Mouse (Mus musculus) hindbrain, embryonic 12.5 days (tissue): Measurements from ENCODE around the gene Polq. TPM values are rescaled to one million over a fixed set of nuclear protein-coding genes. Genes with fewer than 3 reads are reported as not detected.
A peak's percentile ranks its signal among the peaks of the same experiment; 100 is the strongest.

Experiments used
- ATAC-seq: fragments of 200-750 bp; cut with Nextera tagmentation; 2 replicates; pipeline ENCODE4 v1.8.0; 2017; ENCODE audit warnings: moderate TSS enrichment; ENCODE audit not compliant: low FRiP score
- H3K27ac ChIP-seq: fragments of 300-500 bp; sonication (generic); 2 replicates; pipeline ENCODE4 v1.5.1; 2016; ENCODE audit warnings: mild to moderate bottlenecking
- H3K27me3 ChIP-seq: fragments of 300-500 bp; sonication (generic); 2 replicates; pipeline ENCODE4 v1.6.1; 2016; ENCODE audit warnings: mild to moderate bottlenecking
- H3K36me3 ChIP-seq: fragments of 300-500 bp; sonication (generic); 2 replicates; pipeline ENCODE4 v1.6.1; 2016; ENCODE audit warnings: mild to moderate bottlenecking
- H3K4me1 ChIP-seq: fragments of 300-500 bp; sonication (generic); 2 replicates; pipeline ENCODE4 v1.6.1; 2016
- H3K4me2 ChIP-seq: fragments of 300-500 bp; sonication (generic); replicated peaks from 2 replicates; pipeline ENCODE4 v1.6.1; 2016; ENCODE audit warnings: mild to moderate bottlenecking
- H3K4me3 ChIP-seq: fragments of 300-500 bp; sonication (generic); 2 replicates; pipeline ENCODE4 v1.5.1; 2016; ENCODE audit warnings: mild to moderate bottlenecking
- H3K9ac ChIP-seq: fragments of 300-500 bp; sonication (generic); 2 replicates; pipeline ENCODE4 v1.6.1; 2016; ENCODE audit warnings: mild to moderate bottlenecking, moderate library complexity
- H3K9me3 ChIP-seq: fragments of 300-500 bp; sonication (generic); replicated peaks from 2 replicates; pipeline ENCODE4 v1.6.1; 2016; ENCODE audit warnings: mild to moderate bottlenecking
- WGBS: fragments of 180-500 bp; shearing (Covaris S2); methylation state at CpG from one replicate; pipeline ENCODE4 v1.1.7; 2016; 5-methylcytosine and 5-hydroxymethylcytosine counted together
- polyA plus RNA-seq: library from polyadenylated mRNA; unstranded; fragments of >200 nt; fragmentation: Nextera tagmentation; extraction: Ambion mirVana; gene quantifications from 2 replicates; pipeline ENCODE4 v1.2.1, GENCODE M21; 2016

Gene Polq
- polyA plus RNA-seq, 1 experiment from 2014 or later: 8.6 TPM

- no peak overlapping the region for H3K4me3 ChIP-seq
- no peaks in the 10 kb centered on the region for H3K9me3 ChIP-seq
- ATAC-seq: peak; percentile 41
- no peak overlapping the region for H3K4me2 ChIP-seq
- H3K27me3 ChIP-seq: no peaks in the 10 kb centered on the region
- 62% methylated on average over 4 of the region's 4 CpGs for WGBS
- H3K4me1 ChIP-seq: peaks cover 9% of the 10 kb centered on the region
- no peaks in the 10 kb centered on the region for H3K36me3 ChIP-seq
- no peak overlapping the region for H3K27ac ChIP-seq
- H3K9ac ChIP-seq: no peak overlapping the region
Measured at GRCm38 (mm10) chr16:37010370-37010769, 1.2 kb upstream of the Polq start.

GRCm38 (mm10) chr16:37011922-37012289 is 320 bp downstream of the Polq start:
- under 1% methylated on average over 26 of the region's 26 CpGs for WGBS
- no peak overlapping the region for H3K27ac ChIP-seq

DNA sequence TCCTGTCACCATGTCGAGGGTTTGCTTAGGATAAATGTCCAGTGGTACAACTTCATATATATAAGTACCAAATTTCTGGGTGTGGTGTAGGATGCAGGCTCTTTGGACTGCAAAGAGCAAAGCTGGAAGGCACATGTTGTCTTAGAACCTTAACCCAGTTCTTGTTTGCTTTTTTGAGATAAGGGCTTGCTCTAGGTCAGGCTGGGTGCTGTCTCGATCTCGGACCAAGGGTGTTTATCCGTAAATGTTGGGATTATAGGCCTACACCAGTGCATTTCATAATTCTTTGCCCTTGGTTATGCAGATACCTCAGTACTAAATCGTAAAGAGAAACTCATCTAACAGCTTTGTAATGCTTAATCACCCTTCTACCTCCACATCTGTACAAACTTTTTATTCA is 750 bp downstream of the Polq start:
- Histone ChIP-seq H3K4me3 (peak overlapping the region; percentile 77), H3K9ac (peak overlapping the region; percentile 72), H3K36me3 (no peaks in the 10 kb centered on the region), H3K9me3 (no peaks in the 10 kb centered on the region), H3K4me1 (peaks cover 9% of the 10 kb centered on the region), H3K27ac (no peak overlapping the region), H3K27me3 (no peaks in the 10 kb centered on the region), H3K4me2 (peak overlapping the region; percentile 96)
- ATAC-seq: no peak
- WGBS: 63% methylated on average over 5 of the region's 5 CpGs

More at GRCm38 (mm10) chr16:37011922-37012289, 320 bp downstream of the Polq start:
- Histone ChIP-seq H3K9ac (peak overlapping the region; percentile 72), H3K4me2 (peak overlapping the region; percentile 96), H3K4me3 (peak overlapping the region; percentile 77), H3K27me3 (no peaks in the 10 kb centered on the region), H3K4me1 (peaks cover 9% of the 10 kb centered on the region), H3K36me3 (no peaks in the 10 kb centered on the region), H3K9me3 (no peaks in the 10 kb centered on the region)
- peak; percentile 78 for ATAC-seq

DNA sequence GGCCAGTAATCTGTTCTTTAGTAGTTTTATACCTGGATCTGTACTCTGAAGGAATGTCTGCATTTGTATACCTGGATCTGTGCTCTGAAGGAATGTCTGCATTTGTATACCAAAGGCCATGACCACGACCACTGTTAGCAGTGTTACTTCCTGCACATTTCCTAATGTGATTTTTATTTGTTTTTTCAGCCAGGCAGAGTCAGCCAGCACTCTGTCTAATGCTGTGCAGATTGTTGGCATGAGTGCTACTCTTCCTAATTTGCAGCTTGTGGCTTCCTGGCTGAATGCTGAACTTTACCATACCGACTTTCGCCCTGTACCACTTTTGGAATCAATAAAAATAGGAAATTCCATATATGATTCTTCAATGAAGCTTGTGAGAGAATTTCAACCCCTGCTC is 16.0 kb downstream of the Polq start:
- Histone ChIP-seq H3K27me3 (no peaks in the 10 kb centered on the region), H3K9ac (no peak overlapping the region), H3K27ac (no peak overlapping the region), H3K4me1 (no peaks in the 10 kb centered on the region), H3K4me2 (no peak overlapping the region), H3K9me3 (no peaks in the 10 kb centered on the region), H3K36me3 (peaks cover 11% of the 10 kb centered on the region; the same call in 1 of the 2 replicates), H3K4me3 (no peak overlapping the region)
- whole genome bisulfite sequencing: 90% methylated on average over 3 of the region's 3 CpGs
- ATAC-seq: no peak

DNA sequence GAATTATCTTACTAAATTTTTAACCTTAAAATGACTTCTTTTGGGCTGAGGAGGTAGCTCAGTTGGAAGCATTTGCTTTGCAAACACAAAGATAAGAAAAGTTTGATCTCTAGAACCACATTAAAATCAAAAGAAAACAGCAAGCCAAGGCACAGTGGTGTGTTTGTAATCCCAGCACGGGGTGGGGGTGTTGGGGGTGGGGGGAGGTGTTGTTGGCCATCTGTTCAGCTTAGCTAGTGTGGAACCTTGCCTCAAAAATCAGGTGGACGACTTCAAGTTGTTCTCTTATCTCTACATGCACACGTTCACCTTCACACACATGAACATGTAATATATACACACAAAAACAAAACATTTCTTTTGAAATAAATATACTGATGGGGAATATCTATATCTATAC is 20.4 kb downstream of the Polq start:
- H3K4me2 ChIP-seq: no peak overlapping the region
- no peak overlapping the region for H3K9ac ChIP-seq
- H3K27me3 ChIP-seq: no peaks in the 10 kb centered on the region
- no peak overlapping the region for H3K27ac ChIP-seq
- peaks cover 17% of the 10 kb centered on the region; the same call in 1 of the 2 replicates for H3K36me3 ChIP-seq
- no peaks in the 10 kb centered on the region for H3K9me3 ChIP-seq
- 86% methylated on average over 3 of the region's 3 CpGs for WGBS
- ATAC-seq: no peak
- H3K4me3 ChIP-seq: no peak overlapping the region
- H3K4me1 ChIP-seq: no peaks in the 10 kb centered on the region

GRCm38 (mm10) chr16:37034751-37035150 is 23.2 kb downstream of the Polq start:
- H3K9ac ChIP-seq: no peak overlapping the region
- no peak overlapping the region for H3K4me2 ChIP-seq
- no peak for ATAC-seq
- no peak overlapping the region for H3K4me3 ChIP-seq
- WGBS: 94% methylated on average over 8 of the region's 8 CpGs
- no peaks in the 10 kb centered on the region for H3K4me1 ChIP-seq
- no peak overlapping the region for H3K27ac ChIP-seq
- no peaks in the 10 kb centered on the region for H3K9me3 ChIP-seq
- H3K36me3 ChIP-seq: peaks cover 20% of the 10 kb centered on the region; the same call in 1 of the 2 replicates
- H3K27me3 ChIP-seq: no peaks in the 10 kb centered on the region

DNA sequence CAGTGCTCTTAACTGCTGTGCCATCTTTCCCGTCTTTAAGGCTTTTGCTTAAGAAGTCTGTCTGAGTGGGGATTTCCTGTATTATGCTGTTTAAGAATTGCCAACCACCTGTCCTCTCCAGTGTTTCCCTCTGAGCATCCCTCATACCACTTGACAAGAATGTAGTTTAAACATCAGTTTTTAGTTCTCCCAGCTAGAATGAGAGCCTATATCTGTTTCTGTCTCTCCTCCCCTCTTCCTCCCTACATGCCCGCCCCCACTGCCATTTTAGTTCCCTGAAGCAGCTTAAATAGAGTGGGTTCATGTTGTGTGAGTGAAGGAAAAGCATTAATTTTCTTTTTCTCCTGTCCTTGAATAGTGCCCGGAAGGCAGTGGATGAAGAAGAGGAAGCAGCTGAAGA is 48.0 kb downstream of the Polq start:
- no peak overlapping the region for H3K4me3 ChIP-seq
- H3K9me3 ChIP-seq: no peaks in the 10 kb centered on the region
- no peaks in the 10 kb centered on the region for H3K4me1 ChIP-seq
- peaks cover 34% of the 10 kb centered on the region for H3K36me3 ChIP-seq
- no peak overlapping the region for H3K27ac ChIP-seq
- ATAC-seq: no peak
- no peaks in the 10 kb centered on the region for H3K27me3 ChIP-seq
- 91% methylated on average over 3 of the region's 3 CpGs for whole genome bisulfite sequencing
- no peak overlapping the region for H3K4me2 ChIP-seq
- H3K9ac ChIP-seq: no peak overlapping the region

DNA sequence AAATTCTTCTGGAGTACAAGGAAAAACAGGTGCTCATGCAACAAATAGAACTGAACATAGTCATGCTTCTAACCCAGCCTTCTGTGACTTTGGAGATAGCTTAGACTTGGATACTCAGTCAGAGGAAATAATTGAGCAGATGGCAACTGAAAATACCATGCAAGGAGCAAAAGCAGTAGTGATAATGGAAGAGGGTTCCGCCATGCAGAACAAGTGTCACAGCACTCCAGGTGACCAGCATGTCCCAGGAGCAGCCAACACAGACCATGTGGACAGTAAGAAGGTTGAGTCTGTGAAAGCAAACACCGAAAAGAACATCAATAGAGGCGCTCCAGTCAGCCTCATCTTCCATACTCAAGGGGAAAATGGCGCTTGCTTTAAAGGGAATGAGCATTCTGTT is 49.7 kb downstream of the Polq start:
- H3K36me3 ChIP-seq: peaks cover 39% of the 10 kb centered on the region
- WGBS: 95% methylated on average over 4 of the region's 4 CpGs

GRCm38 (mm10) chr16:37072354-37072753 is 60.8 kb downstream of the Polq start:
- H3K9ac ChIP-seq: no peak overlapping the region
- H3K27me3 ChIP-seq: no peaks in the 10 kb centered on the region
- H3K4me3 ChIP-seq: no peak overlapping the region
- ATAC-seq: no peak
- no peak overlapping the region for H3K4me2 ChIP-seq
- no peak overlapping the region for H3K27ac ChIP-seq
- H3K36me3 ChIP-seq: peaks cover 11% of the 10 kb centered on the region
- 96% methylated on average over 5 of the region's 5 CpGs for WGBS
- H3K9me3 ChIP-seq: no peaks in the 10 kb centered on the region
- H3K4me1 ChIP-seq: no peaks in the 10 kb centered on the region

More for the DNA sequence above, 49.7 kb downstream of the Polq start:
- Histone ChIP-seq H3K9me3 (no peaks in the 10 kb centered on the region), H3K4me1 (no peaks in the 10 kb centered on the region), H3K4me2 (no peak overlapping the region), H3K4me3 (no peak overlapping the region), H3K27me3 (no peaks in the 10 kb centered on the region), H3K9ac (no peak overlapping the region), H3K27ac (no peak overlapping the region)
- ATAC-seq: no peak

DNA sequence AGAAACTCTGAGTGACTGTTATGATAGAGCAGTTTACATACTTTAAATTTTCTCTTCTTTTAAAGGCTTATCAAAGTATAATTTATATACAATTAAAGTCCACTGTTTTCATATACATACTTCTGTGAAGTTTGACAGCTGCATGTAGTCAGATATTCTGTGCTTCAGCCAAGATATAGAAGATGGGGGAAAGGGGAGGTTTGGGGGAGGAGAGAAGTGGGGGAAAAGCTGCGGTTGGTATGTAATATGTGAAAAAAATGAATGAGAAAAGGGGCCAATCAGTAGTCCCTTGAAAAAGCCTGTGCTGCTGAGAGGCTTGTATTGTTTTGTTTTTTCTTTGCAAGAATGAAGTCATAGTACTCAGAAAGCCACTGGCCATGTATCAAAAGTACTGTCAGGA is 78.1 kb downstream of the Polq start:
- Histone ChIP-seq H3K27ac (no peak overlapping the region), H3K9ac (no peak overlapping the region), H3K36me3 (peaks cover 28% of the 10 kb centered on the region), H3K9me3 (no peaks in the 10 kb centered on the region), H3K27me3 (no peaks in the 10 kb centered on the region), H3K4me3 (no peak overlapping the region), H3K4me2 (no peak overlapping the region), H3K4me1 (no peaks in the 10 kb centered on the region)
- no peak for ATAC-seq
- 84% methylated on average over 1 of the region's 1 CpGs for WGBS

GRCm38 (mm10) chr16:37094169-37094833 is 82.7 kb downstream of the Polq start:
- no peak overlapping the region for H3K9ac ChIP-seq
- 81% methylated on average over 4 of the region's 4 CpGs for WGBS
- H3K27ac ChIP-seq: no peak overlapping the region
- H3K27me3 ChIP-seq: no peaks in the 10 kb centered on the region
- peaks cover 1% of the 10 kb centered on the region; the same call in 1 of the 2 replicates for H3K9me3 ChIP-seq
- peaks cover 15% of the 10 kb centered on the region; the same call in 1 of the 2 replicates for H3K36me3 ChIP-seq
- no peak overlapping the region for H3K4me3 ChIP-seq
- ATAC-seq: no peak
- no peak overlapping the region for H3K4me2 ChIP-seq
- no peaks in the 10 kb centered on the region for H3K4me1 ChIP-seq

DNA sequence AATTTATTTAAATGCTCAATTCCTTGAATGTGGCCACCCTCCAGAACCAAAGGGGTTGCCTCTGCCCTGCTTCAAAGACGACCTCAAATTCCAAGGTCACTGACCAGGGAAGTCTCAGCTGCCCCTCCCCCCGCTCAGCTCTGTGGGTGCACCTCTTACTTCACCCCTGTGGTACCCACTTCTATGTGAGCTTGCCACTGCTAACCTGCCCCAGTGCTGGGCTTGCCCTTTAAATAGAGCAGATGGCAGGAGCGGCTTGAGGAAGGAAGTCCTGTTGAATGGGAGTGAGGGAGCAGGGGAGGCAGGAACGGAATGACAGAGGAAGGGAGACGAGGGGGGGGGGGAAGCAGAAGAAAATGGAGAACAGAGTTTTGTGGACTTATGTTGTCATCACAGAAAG is 97.2 kb downstream of the Polq start:
- Histone ChIP-seq H3K4me2 (no peak overlapping the region), H3K27ac (no peak overlapping the region), H3K4me3 (no peak overlapping the region), H3K4me1 (no peaks in the 10 kb centered on the region), H3K36me3 (no peaks in the 10 kb centered on the region), H3K27me3 (no peaks in the 10 kb centered on the region), H3K9ac (no peak overlapping the region), H3K9me3 (no peaks in the 10 kb centered on the region)
- 25% methylated on average over 5 of the region's 5 CpGs for WGBS
- no peak for ATAC-seq

DNA sequence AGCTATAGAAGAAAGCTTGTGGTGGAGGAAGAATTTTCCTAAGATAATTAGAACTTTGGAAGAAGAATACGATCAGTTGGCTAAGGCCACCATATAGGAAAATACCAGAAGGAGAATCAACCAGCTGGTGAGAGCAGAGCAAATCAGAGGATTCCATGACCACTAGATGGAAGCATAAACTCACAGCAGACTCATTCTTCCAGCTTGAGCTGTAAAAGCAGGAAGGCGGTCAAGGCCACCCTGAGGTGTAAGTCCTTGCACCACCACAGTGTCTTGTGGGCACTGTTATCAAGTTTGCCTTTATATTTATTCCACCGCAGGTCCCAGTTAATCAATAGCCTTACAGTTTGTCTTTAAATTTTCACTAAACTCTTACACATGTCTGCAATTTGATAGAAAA is 97.7 kb downstream of the Polq start:
- H3K9me3 ChIP-seq: no peaks in the 10 kb centered on the region
- no peak overlapping the region for H3K27ac ChIP-seq
- WGBS: 39% methylated on average over 3 of the region's 3 CpGs
- H3K27me3 ChIP-seq: no peaks in the 10 kb centered on the region
- H3K36me3 ChIP-seq: no peaks in the 10 kb centered on the region
- H3K4me3 ChIP-seq: no peak overlapping the region
- H3K9ac ChIP-seq: no peak overlapping the region
- peak; percentile 87 for ATAC-seq
- no peak overlapping the region for H3K4me2 ChIP-seq
- H3K4me1 ChIP-seq: no peaks in the 10 kb centered on the region
